Mouse (Mus musculus): Measurements from ENCODE around the gene Sparc.

GRCm38 (mm10) chr11:55468611-55469047 is 45.6 kb upstream of the Sparc start:
- TF ChIP-seq CTCF (IDR thresholded peaks at IDR 0.05) (no peak), POLR2A (IDR thresholded peaks at IDR 0.05; ENCODE audit: insufficient read depth, low read depth, low read length) (no peak), EP300 (IDR thresholded peaks at IDR 0.05; ENCODE audit: insufficient read depth, low read depth, low read length) (no peak)

All from heart, adult 2 months (tissue).